Mouse (Mus musculus): ENCODE data around the gene Olfr27.

DNA sequence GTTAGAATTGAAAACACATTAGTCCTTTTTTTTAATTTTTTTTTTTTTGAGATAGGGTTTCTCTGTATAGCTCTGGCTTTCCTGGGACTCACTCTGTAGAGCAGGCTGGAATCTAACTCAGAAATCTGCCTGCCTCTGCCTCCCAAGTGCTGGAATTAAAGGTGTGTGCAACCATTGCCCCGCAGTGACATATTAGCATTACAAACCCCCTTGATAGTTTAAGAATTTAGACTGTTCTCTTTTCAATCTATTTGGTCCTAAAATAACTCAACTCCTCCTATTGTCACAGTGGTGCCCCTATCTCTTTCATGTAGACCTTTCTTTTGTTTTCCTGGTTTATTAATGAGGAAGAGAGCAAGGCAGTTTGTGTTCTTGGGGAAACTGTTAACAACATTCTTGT is 605 bp upstream of the Olfr27 start:
- no peak for TF ChIP-seq POLR2A (IDR thresholded peaks at IDR 0.05; ENCODE audit: borderline replicate concordance, low read depth, low read length)
- no peak for TF ChIP-seq CTCF (IDR thresholded peaks at IDR 0.05; ENCODE audit: low read depth, low read length)

Data from bone marrow macrophage, adult 2 months (primary cell).